Mouse (Mus musculus): ENCODE results near the gene Cdkn2c.
"Not testable (repeated sequence)": the region's sequence is repeated elsewhere in the genome, so short reads cannot be mapped to it uniquely, and the experiment has no call there.

Gene Cdkn2c

GRCm38 (mm10) chr4:109666461-109667269 is at the start of gene Cdkn2c:
Gene Cdkn2c (minus strand): TSS chr4:109667189.
- DNase-seq = peak; percentile 92

- DNase-seq = no peak
Observed at GRCm38 (mm10) chr4:109705349-109705748, 38.4 kb upstream of the Cdkn2c start.

- DNase-seq = no peak
Observed at GRCm38 (mm10) chr4:109703568-109703967, 36.6 kb upstream of the Cdkn2c start.

- DNase-seq = not testable (repeated sequence)
Observed at GRCm38 (mm10) chr4:109700727-109701126, 33.7 kb upstream of the Cdkn2c start.

DNA sequence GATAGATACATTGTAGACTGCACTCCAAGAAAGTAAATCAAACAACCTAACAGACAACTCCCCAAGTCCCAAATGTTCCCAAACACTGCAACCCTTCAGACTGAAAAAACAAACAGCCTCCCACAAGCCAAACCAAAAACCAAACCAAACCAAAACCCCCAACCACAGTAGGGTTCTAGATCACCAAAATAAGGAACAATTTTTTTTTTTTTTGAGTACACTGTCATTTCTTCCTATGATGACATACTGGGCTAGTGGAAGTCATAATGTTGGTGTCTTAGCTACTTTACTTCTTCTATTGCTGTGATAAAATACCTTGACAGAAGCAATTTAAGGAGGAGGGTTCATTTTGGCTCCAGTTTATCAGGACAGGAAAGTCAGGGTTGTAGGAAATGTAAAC is 25.7 kb upstream of the Cdkn2c start:
- no peak for DNase-seq

DNA sequence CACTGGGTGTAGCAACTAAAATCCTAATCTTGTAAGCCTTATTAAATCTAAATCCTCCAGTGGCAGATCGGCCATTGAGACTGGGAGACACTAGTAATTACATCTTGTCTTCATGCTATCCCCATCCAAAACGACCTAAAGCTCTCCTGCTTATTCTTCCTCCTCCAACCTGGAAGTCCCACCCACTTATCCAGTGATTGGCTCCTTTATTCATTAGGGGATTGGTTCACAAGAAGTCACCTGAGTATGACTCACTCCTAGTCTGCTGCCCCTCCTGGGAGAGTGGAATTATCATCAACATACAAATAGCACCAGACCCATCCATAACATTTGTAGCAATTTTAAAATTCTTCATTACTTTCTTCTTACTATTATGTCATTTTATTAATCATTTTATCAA is 16.6 kb upstream of the Cdkn2c start:
- no peak for DNase-seq

DNA sequence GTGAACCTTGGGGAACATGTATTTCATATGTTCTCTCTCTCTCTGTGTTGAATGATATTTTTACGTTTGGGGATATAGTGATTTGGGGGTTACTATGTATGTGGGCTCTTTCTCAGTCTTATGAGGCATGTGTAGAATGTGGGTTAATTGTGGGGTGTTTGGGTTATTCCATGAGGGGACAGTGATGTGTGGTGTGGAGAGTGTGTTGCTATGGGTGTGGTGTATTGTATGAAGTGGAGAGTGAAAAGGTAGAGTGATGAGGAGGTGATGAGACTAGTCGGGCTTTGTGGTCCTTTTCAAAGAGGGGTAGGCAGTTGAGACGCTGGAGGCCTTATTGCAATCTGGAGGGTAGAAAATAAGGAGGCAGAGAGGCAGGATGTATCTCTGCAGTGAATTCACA is 10.2 kb upstream of the Cdkn2c start:
- no peak for DNase-seq

DNA sequence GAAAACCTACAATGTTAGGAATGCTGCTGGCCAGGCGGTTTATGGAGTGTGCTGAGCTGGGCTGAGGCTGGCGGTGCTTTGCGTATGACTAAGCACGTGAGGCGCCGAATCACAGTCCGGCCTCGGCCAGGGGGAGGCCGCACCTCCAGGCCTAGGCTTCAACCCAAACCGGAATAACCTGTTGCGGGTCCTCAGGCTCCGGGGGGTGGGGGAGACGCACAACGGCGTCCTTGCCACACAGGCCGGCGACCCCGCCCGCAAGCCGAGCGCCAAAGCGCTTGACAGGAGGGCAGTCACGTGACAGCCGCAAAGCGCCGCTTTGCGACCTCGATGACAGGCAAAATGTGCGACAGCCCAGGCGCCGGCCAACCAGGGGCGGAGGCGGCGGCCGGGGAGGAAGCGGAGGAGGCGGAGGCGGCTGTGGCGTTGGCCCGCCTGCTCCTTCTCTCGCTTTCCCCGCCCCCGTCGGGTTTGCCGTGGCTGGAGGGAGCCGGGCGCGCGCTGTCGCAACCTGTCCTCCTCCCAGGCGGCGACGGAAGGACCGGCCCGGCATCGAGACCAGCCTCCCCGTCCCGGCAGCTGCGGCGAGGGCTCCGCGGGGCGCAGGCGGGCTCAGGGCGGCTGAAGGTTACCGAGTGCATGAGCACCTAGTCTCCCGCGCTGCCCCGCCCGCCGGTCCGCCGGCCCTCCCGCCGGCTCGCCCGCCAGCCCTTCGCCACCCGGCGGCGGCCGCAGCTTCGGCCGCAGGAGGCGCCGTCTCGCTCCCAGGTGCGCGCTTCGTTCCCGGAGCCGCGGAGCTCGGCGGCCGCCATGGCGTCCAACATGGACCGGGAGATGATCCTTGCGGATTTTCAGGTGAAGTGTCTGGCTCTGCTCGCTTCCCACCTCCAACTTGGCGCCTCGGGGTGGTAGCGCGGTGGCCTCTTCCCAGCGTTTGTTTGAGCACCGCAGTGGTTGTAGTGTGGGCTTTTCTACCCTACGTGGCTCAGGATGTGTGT is 9.5 kb upstream of the Cdkn2c start, which contains the start of gene Faf1:
Gene Faf1 (plus strand): TSS at position 371 of the 998 bp plus-strand sequence.
- DNase-seq = peak; percentile 98

DNA sequence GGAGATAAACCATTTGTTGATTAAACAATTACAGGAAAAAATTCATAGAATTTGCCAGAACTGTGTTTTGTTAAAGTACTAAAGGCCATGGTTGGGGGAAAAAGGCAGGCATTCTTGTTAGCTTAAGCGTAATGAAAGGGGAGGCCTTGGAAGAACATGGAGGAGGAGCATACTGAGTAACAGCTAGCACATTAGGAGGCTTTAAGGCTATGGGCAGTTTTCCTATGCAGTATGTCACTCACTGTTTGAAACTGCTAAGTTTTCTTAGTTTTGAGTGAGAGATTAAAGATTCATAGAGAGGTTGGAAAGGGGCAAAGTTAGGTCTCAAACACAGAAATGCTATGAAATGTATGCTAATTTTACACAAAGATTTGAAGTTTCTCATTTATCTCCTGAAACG is 7.1 kb upstream of the Cdkn2c start:
- DNase-seq = no peak

GRCm38 (mm10) chr4:109671941-109672340 is 5.0 kb upstream of the Cdkn2c start:
- peak; percentile 23 for DNase-seq

GRCm38 (mm10) chr4:109670213-109670612 is 3.2 kb upstream of the Cdkn2c start:
- DNase-seq = no peak

GRCm38 (mm10) chr4:109667518-109667917 is 529 bp upstream of the Cdkn2c start:
- no peak for DNase-seq

DNA sequence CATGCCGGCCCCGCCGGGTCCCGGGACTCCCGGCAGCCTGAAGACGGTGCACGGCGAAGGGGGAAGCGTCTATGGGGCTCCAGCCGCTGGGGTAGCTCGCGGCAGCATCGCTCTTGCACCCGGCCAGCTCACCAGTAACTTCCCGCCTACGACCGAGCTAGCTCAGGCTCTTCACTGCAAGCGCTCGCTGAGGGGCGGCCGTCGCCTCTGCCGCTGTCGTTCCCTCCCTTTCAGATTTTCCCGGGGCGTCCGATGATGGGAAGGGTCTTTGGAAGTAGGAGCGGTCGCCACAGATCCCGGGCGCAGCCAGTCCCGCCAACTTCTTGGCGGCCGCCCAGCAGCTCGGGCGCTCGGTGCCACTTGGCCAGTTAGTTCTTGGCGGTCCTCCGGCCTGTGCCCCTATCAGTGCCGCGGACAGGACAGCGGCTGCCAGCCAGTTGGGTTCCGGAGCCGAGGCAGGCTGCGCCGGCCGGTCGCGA is 968 bp downstream of the Cdkn2c start:
- peak; percentile 65 for DNase-seq

- DNase-seq = peak; percentile 74
Observed at GRCm38 (mm10) chr4:109665101-109665981, 1.6 kb downstream of the Cdkn2c start.

DNA sequence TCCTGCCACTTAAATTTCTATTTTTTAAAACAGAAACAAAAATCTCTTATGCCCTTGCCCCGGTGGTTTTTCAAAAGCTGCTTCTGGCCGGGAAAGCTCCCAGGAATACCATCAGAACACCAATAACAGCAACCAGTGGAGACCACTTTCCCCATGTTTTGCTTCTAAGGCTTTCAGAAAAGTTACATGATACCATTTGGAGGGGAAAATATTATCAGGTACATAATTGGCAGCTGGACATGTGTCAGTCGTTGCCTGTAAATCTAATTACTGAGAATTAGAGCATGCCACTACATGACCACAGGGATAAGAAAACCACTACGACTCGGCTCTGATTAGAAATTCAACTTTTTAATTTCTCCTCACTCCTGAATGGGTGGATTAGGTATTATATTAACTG is 2.9 kb downstream of the Cdkn2c start:
- no peak for DNase-seq

DNA sequence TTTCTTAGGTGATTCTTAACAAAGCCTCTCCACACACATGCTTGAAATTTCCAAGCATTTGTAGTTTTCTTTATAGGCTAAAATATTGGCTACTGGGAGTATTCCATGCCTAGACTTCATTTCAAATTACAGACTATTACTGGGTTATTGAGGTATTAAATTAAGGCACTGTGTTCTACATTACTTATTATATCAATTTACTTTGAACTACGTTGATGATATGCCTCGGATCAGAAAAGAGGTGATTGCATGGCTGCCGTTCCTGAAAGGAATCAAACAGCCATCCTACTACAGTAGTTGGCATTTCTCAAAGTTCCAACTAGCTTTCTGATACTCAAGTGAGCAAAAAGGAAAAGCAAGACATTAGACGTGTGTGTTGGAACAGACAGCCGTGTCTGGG is 4.7 kb downstream of the Cdkn2c start:
- DNase-seq = no peak

GRCm38 (mm10) chr4:109661183-109661582 is 5.8 kb downstream of the Cdkn2c start:
- no peak for DNase-seq

DNA sequence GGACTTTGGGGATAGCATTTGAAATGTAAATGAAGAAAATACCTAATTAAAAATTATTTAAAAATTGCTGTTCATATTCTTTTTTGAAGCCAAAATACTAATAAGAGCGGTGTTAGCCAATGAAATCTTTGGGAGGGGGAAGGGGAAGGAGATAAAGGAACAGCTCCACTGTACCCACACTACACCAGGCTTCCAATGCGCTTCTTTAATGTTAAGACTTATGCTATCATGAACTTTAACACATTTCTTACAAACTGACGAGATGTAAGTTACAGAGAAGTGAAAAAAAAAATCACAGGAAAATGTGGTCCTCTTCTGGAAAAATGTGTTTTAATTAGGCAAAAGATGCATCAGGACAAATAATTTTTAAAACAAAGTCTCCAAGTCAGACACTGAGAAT is 6.4 kb downstream of the Cdkn2c start:
- no peak for DNase-seq

DNA sequence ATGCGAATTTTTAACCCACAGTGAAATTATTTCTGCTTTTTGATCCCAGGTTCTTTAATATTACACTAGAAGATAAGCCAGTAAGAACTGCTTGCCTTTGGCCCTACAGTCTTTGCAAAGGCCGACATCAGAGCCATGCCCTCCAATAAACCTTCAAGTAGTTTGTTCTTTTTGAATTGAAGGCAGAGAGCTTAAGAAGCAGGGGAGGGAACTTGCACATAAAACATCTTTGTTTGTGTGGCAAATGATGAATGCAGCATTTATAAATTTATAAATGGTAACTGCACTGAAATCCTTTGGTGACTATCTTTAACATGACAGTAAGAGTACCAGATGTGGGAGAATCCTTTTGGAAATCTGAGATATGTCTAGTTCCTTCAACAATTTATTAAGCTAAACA is 7.4 kb downstream of the Cdkn2c start:
- DNase-seq = no peak

- no peak for DNase-seq
Observed at GRCm38 (mm10) chr4:109658826-109659225, 8.2 kb downstream of the Cdkn2c start.

DNA sequence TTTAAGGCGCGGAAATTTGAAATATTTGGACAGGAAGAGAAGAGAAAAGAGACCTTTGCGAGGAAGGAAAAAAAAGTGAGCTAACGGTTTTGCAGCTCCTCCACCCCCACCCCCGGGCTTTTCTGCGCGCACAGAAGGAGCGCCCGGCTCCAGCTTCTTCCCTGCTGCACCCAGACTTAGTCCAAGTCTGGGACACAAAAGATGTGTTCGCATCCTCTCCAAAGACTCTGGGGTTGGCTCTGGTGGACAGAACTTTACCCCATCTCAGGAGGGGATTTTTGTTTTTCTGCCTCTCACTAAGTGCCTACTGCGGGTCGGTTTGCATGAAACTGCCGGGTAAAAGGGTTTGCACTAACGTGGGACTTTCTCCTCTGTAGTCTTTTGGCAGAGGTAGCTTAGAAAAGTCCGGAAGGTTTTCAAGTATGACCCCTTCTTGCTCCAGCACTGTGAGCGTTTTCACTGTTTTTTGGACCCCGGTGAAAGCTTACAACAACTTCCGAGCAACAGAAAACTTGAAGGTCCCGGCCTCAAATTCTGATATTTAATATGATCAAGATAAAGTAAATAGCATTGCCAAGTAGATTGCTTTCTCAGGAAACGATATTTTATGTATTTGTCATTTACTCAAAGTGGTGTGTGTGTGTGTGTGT is 9.0 kb downstream of the Cdkn2c start:
- no peak for DNase-seq

Measured in liver (tissue).